Mouse (Mus musculus): ENCODE results near the gene Nthl1. TPM values are rescaled to one million over a fixed set of nuclear protein-coding genes. Genes with fewer than 3 reads are reported as not detected.

Nthl1 gene
- polyA plus RNA-seq, 1 experiment from 2014 or later = 17.0 TPM

GRCm38 (mm10) chr17:24687599-24687998 is 55.1 kb downstream of the Nthl1 start:
- Histone ChIP-seq H3K4me2 (replicated peaks; ENCODE audit: low read depth, low read length) (peak overlapping the region; percentile 57), H3K4me3 (ENCODE audit: low read length) (peak overlapping the region; percentile 37), H3K9me3 (ENCODE audit: control insufficient read depth, low read length) (no peaks in the 10 kb centered on the region), H3K27me3 (ENCODE audit: control insufficient read depth, insufficient read depth, low read length) (peaks cover 42% of the 10 kb centered on the region), H3K27ac (ENCODE audit: low read depth, low read length) (no peak overlapping the region), H3K36me3 (ENCODE audit: control insufficient read depth, insufficient read depth, low read length) (peaks cover 2% of the 10 kb centered on the region; the same call in 1 of the 2 replicates), H3K9ac (ENCODE audit: low read depth, low read length) (peak overlapping the region; percentile 34), H3K4me1 (ENCODE audit: control insufficient read depth, insufficient read depth, low read length) (peaks cover 15% of the 10 kb centered on the region; the same call in 1 of the 2 replicates)
- WGBS = 18% methylated on average over 23 of the region's 23 CpGs
- ATAC-seq (ENCODE audit: low FRiP score, low TSS enrichment) = no peak

Small RNA genes within 50 kb of the gene (microRNA-seq; reads per million reads assigned to microRNA genes)
- not detected for gene Gm24589

Other genes with a start within 250 kb of the Nthl1 start
- gene Rnps1, start 218.1 kb upstream of the Nthl1 start, polyA plus RNA-seq (2014; fragmentation: Nextera tagmentation; extraction: Ambion mirVana) = 306 and 312 TPM in 2 replicates
- gene Eci1, start 206.0 kb upstream of the Nthl1 start, polyA plus RNA-seq (2014; fragmentation: Nextera tagmentation; extraction: Ambion mirVana) = 114 and 120 TPM in 2 replicates
- gene Dnase1l2, start 189.6 kb upstream of the Nthl1 start, polyA plus RNA-seq (2014; fragmentation: Nextera tagmentation; extraction: Ambion mirVana) = 2.5 and 2.8 TPM in 2 replicates
- 21.6 and 23.2 TPM in 2 replicates for gene E4f1, start 162.4 kb upstream of the Nthl1 start, polyA plus RNA-seq (2014; fragmentation: Nextera tagmentation; extraction: Ambion mirVana)
- gene Pgp, start 162.3 kb upstream of the Nthl1 start, polyA plus RNA-seq (2014; fragmentation: Nextera tagmentation; extraction: Ambion mirVana) = 54.1 and 65.0 TPM in 2 replicates
- 0.71 and 1.6 TPM in 2 replicates for gene Bricd5, start 158.8 kb upstream of the Nthl1 start, polyA plus RNA-seq (2014; fragmentation: Nextera tagmentation; extraction: Ambion mirVana)
- gene Mlst8, start 153.6 kb upstream of the Nthl1 start, polyA plus RNA-seq (2014; fragmentation: Nextera tagmentation; extraction: Ambion mirVana) = 36.4 and 36.9 TPM in 2 replicates
- gene Caskin1, start 144.1 kb upstream of the Nthl1 start, polyA plus RNA-seq (2014; fragmentation: Nextera tagmentation; extraction: Ambion mirVana) = 1.6 and 1.8 TPM in 2 replicates
- gene Traf7, start 104.7 kb upstream of the Nthl1 start, polyA plus RNA-seq (2014; fragmentation: Nextera tagmentation; extraction: Ambion mirVana) = 69.0 and 88.5 TPM in 2 replicates
- 2.7 and 2.8 TPM in 2 replicates for gene Rab26, start 98.5 kb upstream of the Nthl1 start, polyA plus RNA-seq (2014; fragmentation: Nextera tagmentation; extraction: Ambion mirVana)
- 16.7 and 31.6 TPM in 2 replicates for gene Pkd1, start 82.8 kb upstream of the Nthl1 start, polyA plus RNA-seq (2014; fragmentation: Nextera tagmentation; extraction: Ambion mirVana)
- gene Tsc2, start 50 bp upstream of the Nthl1 start, polyA plus RNA-seq (2014; fragmentation: Nextera tagmentation; extraction: Ambion mirVana) = 48.3 and 55.4 TPM in 2 replicates
- 86.1 and 95.5 TPM in 2 replicates for gene Slc9a3r2, start 17.6 kb downstream of the Nthl1 start, polyA plus RNA-seq (2014; fragmentation: Nextera tagmentation; extraction: Ambion mirVana)
- 0.66 TPM in 1 of 2 replicates, not detected in the other for gene Npw, start 25.8 kb downstream of the Nthl1 start, polyA plus RNA-seq (2014; fragmentation: Nextera tagmentation; extraction: Ambion mirVana)
- gene Zfp598, start 37.0 kb downstream of the Nthl1 start, polyA plus RNA-seq (2014; fragmentation: Nextera tagmentation; extraction: Ambion mirVana) = 25.3 and 34.4 TPM in 2 replicates
- gene Syngr3, start 57.3 kb downstream of the Nthl1 start, polyA plus RNA-seq (2014; fragmentation: Nextera tagmentation; extraction: Ambion mirVana) = 1.0 and 1.2 TPM in 2 replicates
- gene Gfer, start 63.5 kb downstream of the Nthl1 start, polyA plus RNA-seq (2014; fragmentation: Nextera tagmentation; extraction: Ambion mirVana) = 48.1 and 54.4 TPM in 2 replicates
- gene Noxo1, start 63.6 kb downstream of the Nthl1 start, polyA plus RNA-seq (2014; fragmentation: Nextera tagmentation; extraction: Ambion mirVana) = 3.1 and 3.5 TPM in 2 replicates
- 64.8 and 105 TPM in 2 replicates for gene Tbl3, start 75.0 kb downstream of the Nthl1 start, polyA plus RNA-seq (2014; fragmentation: Nextera tagmentation; extraction: Ambion mirVana)
- gene Rnf151, start 85.4 kb downstream of the Nthl1 start, polyA plus RNA-seq (2014; fragmentation: Nextera tagmentation; extraction: Ambion mirVana) = 0.62 TPM in 1 of 2 replicates, not detected in the other
- gene Rps2, start 85.4 kb downstream of the Nthl1 start, polyA plus RNA-seq (2014; fragmentation: Nextera tagmentation; extraction: Ambion mirVana) = 1,741 and 1,827 TPM in 2 replicates
- gene Ndufb10, start 91.8 kb downstream of the Nthl1 start, polyA plus RNA-seq (2014; fragmentation: Nextera tagmentation; extraction: Ambion mirVana) = 225 and 229 TPM in 2 replicates
- gene Rpl3l, start 95.1 kb downstream of the Nthl1 start, polyA plus RNA-seq (2014; fragmentation: Nextera tagmentation; extraction: Ambion mirVana) = not detected in 2 replicates
- 35.2 and 39.0 TPM in 2 replicates for gene Msrb1, start 104.0 kb downstream of the Nthl1 start, polyA plus RNA-seq (2014; fragmentation: Nextera tagmentation; extraction: Ambion mirVana)
- 32.7 and 35.9 TPM in 2 replicates for gene Hs3st6, start 120.3 kb downstream of the Nthl1 start, polyA plus RNA-seq (2014; fragmentation: Nextera tagmentation; extraction: Ambion mirVana)
- gene Meiob, start 171.6 kb downstream of the Nthl1 start, polyA plus RNA-seq (2014; fragmentation: Nextera tagmentation; extraction: Ambion mirVana) = 0.19 TPM in 1 of 2 replicates, not detected in the other
- 46.6 and 55.4 TPM in 2 replicates for gene Hagh, start 207.5 kb downstream of the Nthl1 start, polyA plus RNA-seq (2014; fragmentation: Nextera tagmentation; extraction: Ambion mirVana)
- 30.4 and 34.1 TPM in 2 replicates for gene Fahd1, start 217.7 kb downstream of the Nthl1 start, polyA plus RNA-seq (2014; fragmentation: Nextera tagmentation; extraction: Ambion mirVana)
- 0.49 and 1.0 TPM in 2 replicates for gene Igfals, start 233.3 kb downstream of the Nthl1 start, polyA plus RNA-seq (2014; fragmentation: Nextera tagmentation; extraction: Ambion mirVana)

All from kidney, embryonic 14.5 days (tissue).